9 mouse cellular contexts compared by ENCODE assay signal in the genomic region with DNA sequence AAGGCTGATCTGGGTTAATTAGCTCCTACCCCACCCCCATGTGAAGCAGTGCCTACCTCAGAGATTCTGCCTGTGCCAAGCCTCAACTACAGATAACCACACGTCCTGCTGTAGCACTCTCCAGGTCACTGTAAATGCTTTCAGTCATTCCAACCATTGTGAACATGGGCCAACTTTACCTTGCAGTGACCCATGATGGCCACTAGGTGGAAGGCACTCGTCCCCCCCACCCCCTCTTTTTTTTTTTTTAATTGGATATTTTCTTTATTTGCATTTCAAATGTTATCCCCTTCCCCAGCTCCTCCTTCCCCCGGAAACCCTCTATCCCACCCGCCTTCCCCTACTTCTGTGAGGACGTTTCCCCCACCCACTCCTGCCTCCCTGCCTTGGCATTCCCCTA. TPM values are rescaled to one million over a fixed set of nuclear protein-coding genes. Genes with fewer than 3 reads are reported as not detected.
DNase-seq lines count a peak whose midpoint lies in the region; ATAC-seq and TF ChIP-seq lines count a peak whose summit lies in the region.
"Had no signal": no experiment of that assay in that cellular context is flagged by ENCODE, and none has a peak within 500 bp of the region (broad histone marks: within the 10 kb centered on the region; RNA-seq: fewer than 3 reads in every experiment).

No protein-coding gene starts in this region.

- no peaks in the 10 kb centered on the region for H3K4me1 ChIP-seq in kidney, adult 2 months (ENCODE audit: control insufficient read depth, insufficient read depth, low read length)
- peaks cover 0 to 3% of the 10 kb centered on the region in 2 experiments; a peak in 1 of 4 replicates for H3K4me1 ChIP-seq in ES-E14 (ENCODE audit: control insufficient read depth in 2 of 2, insufficient read depth in 2 of 2, low read length in 2 of 2, poor library complexity in 1 of 2)
- H3K4me1 ChIP-seq in liver, embryonic 16.5 days (ENCODE audit: control insufficient read depth, low read depth, low read length), result no peaks in the 10 kb centered on the region; the same call in none of the 2 replicates

- ATAC-seq in liver, embryonic 16.5 days (ENCODE audit: low read depth), result peak; percentile 32; the same call in 1 of the 2 replicates

- no peaks in the 10 kb centered on the region for H3K9me3 ChIP-seq in ES-E14 (ENCODE audit: control insufficient read depth, insufficient read depth, low read depth, low read length)
- no peaks in the 10 kb centered on the region for H3K9me3 ChIP-seq in liver, embryonic 16.5 days (replicated peaks; ENCODE audit: control insufficient read depth, low read length)
- H3K9me3 ChIP-seq: heart, embryonic 13.5 days had no signal

- no peaks in the 10 kb centered on the region for H3K36me3 ChIP-seq in kidney, adult 2 months (ENCODE audit: control insufficient read depth, insufficient read depth, low read length)
- H3K36me3 ChIP-seq in ES-E14 (ENCODE audit: control insufficient read depth, insufficient read depth, low read length, poor library complexity, severe bottlenecking), result peaks cover 14% of the 10 kb centered on the region; the same call in 1 of the 2 replicates
- H3K36me3 ChIP-seq in liver, embryonic 16.5 days (ENCODE audit: control insufficient read depth, insufficient read depth), result peaks cover 12% of the 10 kb centered on the region; the same call in 1 of the 2 replicates

- WGBS in kidney, adult 2 months, result 9% methylated on average over 5 of the region's 5 CpGs
- 5% methylated on average over 5 of the region's 5 CpGs for WGBS in liver, embryonic 16.5 days (ENCODE audit: insufficient replicate concordance)

- TF ChIP-seq POLR2A in kidney, adult 2 months (IDR thresholded peaks at IDR 0.05; ENCODE audit: low read depth, low read length), result no peak

- no peak overlapping the region for H3K27ac ChIP-seq in kidney, adult 2 months (ENCODE audit: insufficient read depth, low read depth, low read length)
- no peak overlapping the region for H3K27ac ChIP-seq in ES-E14 (ENCODE audit: insufficient read depth, low read depth, low read length, poor library complexity, severe bottlenecking)
- H3K27ac ChIP-seq in liver, embryonic 16.5 days (ENCODE audit: low read length), result no peak overlapping the region
- H3K27ac ChIP-seq: heart, embryonic 13.5 days had no signal

- no peak overlapping the region for H3K4me3 ChIP-seq in kidney, adult 2 months (ENCODE audit: insufficient read depth, low read depth, low read length)
- no peak overlapping the region for H3K4me3 ChIP-seq in ES-E14 (ENCODE audit: insufficient read depth in 1 of 2, low read depth in 1 of 2, low read length in 2 of 2, poor library complexity in 1 of 2, severe bottlenecking in 1 of 2)
- no peak overlapping the region for H3K4me3 ChIP-seq in liver, embryonic 16.5 days (ENCODE audit: low read depth, low read length)
- H3K4me3 ChIP-seq: heart, embryonic 13.5 days had no signal

- no peak overlapping the region; the same call in 1 of the 2 replicates for H3K9ac ChIP-seq in ES-E14 (ENCODE audit: insufficient read depth, low read depth, low read length, poor library complexity, severe bottlenecking)
- no peak overlapping the region for H3K9ac ChIP-seq in liver, embryonic 16.5 days (ENCODE audit: low read depth, low read length)
- H3K9ac ChIP-seq: heart, embryonic 13.5 days had no signal

- TF ChIP-seq CTCF in kidney, adult 2 months (conservative IDR thresholded peaks at IDR 0.05; ENCODE audit: insufficient read depth, insufficient read length, low read depth, low read length), result peak; percentile 61

- in situ Hi-C loops in ES-E14 (cut with MboI; ENCODE audit: low sequenced_read_pairs in 2 of 2, unreplicated experiment in 2 of 2), result no loop called here

- peak; percentile 30 for DNase-seq in kidney, adult 2 months
- DNase-seq in kidney, adult 11 months, result no peak
- DNase-seq in ES-E14 (ENCODE audit: low read depth, low spot score), result no peak
- peak; percentile 8 for DNase-seq in c-Kit-negative CD71-positive TER-119-positive erythroid progenitor cells, embryonic 14.5 days (ENCODE audit: low read depth, low spot score)
- DNase-seq in gastrocnemius, postnatal 10 days, result no peak
- no peak for DNase-seq in adrenal gland, postnatal 36 days
- no peak for DNase-seq in cerebellum, adult 9-11 months

- H3K27me3 ChIP-seq in kidney, adult 2 months (replicated peaks; ENCODE audit: control insufficient read depth, insufficient read depth, low read length), result no peaks in the 10 kb centered on the region
- no peaks in the 10 kb centered on the region for H3K27me3 ChIP-seq in liver, embryonic 16.5 days (ENCODE audit: control insufficient read depth, insufficient read depth, low read depth, low read length)
- H3K27me3 ChIP-seq: heart, embryonic 13.5 days had no signal

- H3K4me2 ChIP-seq in liver, embryonic 16.5 days (ENCODE audit: low read depth, low read length), result no peak overlapping the region
- H3K4me2 ChIP-seq: heart, embryonic 13.5 days had no signal

TF ChIP-seq in ES-E14, 5 proteins besides CTCF, POLR2A, EP300 and RAD21:
- TF ChIP-seq ZNF384 (IDR thresholded peaks at IDR 0.05; ENCODE audit: low read depth, low read length) (peak; percentile 97), CHD2 (IDR thresholded peaks at IDR 0.05; ENCODE audit: low read depth, low read length) (no peak), HCFC1 (IDR thresholded peaks at IDR 0.05; ENCODE audit: borderline replicate concordance, insufficient read depth, low read length) (no peak), MAFK (IDR thresholded peaks at IDR 0.05; ENCODE audit: insufficient read depth, low read depth, low read length) (no peak)

RNA-seq across cellular contexts. Expression of a gene that starts 2.0 kb away (rescaled TPM):
- polyA plus RNA-seq in kidney, adult 2 months (2012; rRNA removed), result not detected in 2 replicates
- not detected in 2 replicates for total RNA-seq in ES-E14 (2012; rRNA removed)
- not detected in 2 replicates for polyA plus RNA-seq in liver, embryonic 16.5 days (2015; fragmentation: Nextera tagmentation; extraction: Ambion mirVana)
- total RNA-seq in gastrocnemius, postnatal 10 days (2021), result not detected
- not detected for total RNA-seq in adrenal gland, postnatal 36 days (2021)
- polyA plus RNA-seq: heart, embryonic 13.5 days had no signal

RNA-seq across cellular contexts. Expression of a gene that starts 17.1 kb away (rescaled TPM):
- polyA plus RNA-seq in kidney, adult 2 months (2012; rRNA removed), result 35.3 and 43.5 TPM in 2 replicates
- 1.8 and 2.4 TPM in 2 replicates for total RNA-seq in ES-E14 (2012; rRNA removed)
- polyA plus RNA-seq in liver, embryonic 16.5 days (2015; fragmentation: Nextera tagmentation; extraction: Ambion mirVana), result 6.1 and 6.9 TPM in 2 replicates
- total RNA-seq in gastrocnemius, postnatal 10 days (2021), result 10 to 100 TPM; 16.3 to 24.5 TPM
- 10 to 100 TPM; 35.9 to 61.1 TPM for total RNA-seq in adrenal gland, postnatal 36 days (2021)

RNA-seq across cellular contexts. Expression of a gene that starts 30.3 kb away (rescaled TPM):
- polyA plus RNA-seq in kidney, adult 2 months (2012; rRNA removed), result 13.7 TPM in 2 replicates
- total RNA-seq in ES-E14 (2012; rRNA removed), result 33.9 and 36.0 TPM in 2 replicates
- 6.7 and 6.9 TPM in 2 replicates for polyA plus RNA-seq in liver, embryonic 16.5 days (2015; fragmentation: Nextera tagmentation; extraction: Ambion mirVana)
- 10 to 100 TPM; 12.5 to 16.5 TPM for total RNA-seq in gastrocnemius, postnatal 10 days (2021)
- 10 to 100 TPM; 45.8 to 50.9 TPM for total RNA-seq in adrenal gland, postnatal 36 days (2021)

RNA-seq across cellular contexts. Expression of a gene that starts 35.3 kb away (rescaled TPM):
- polyA plus RNA-seq in kidney, adult 2 months (2012; rRNA removed), result 5.1 and 6.5 TPM in 2 replicates
- total RNA-seq in ES-E14 (2012; rRNA removed), result 70.9 and 77.6 TPM in 2 replicates
- polyA plus RNA-seq in liver, embryonic 16.5 days (2015; fragmentation: Nextera tagmentation; extraction: Ambion mirVana), result 13.9 and 14.3 TPM in 2 replicates
- total RNA-seq in gastrocnemius, postnatal 10 days (2021), result 10 to 100 TPM; 17.3 to 22.8 TPM
- total RNA-seq in adrenal gland, postnatal 36 days (2021), result 10 to 100 TPM; 27.1 to 29.4 TPM

Comparison
In these comparisons a context has a peak if more than half of its experiments do, and no peak if none do; other contexts are left out.
1. DNase-seq: peak in kidney, adult 2 months (single experiment) and c-Kit-negative CD71-positive TER-119-positive erythroid progenitor cells, embryonic 14.5 days (single experiment); none in kidney, adult 11 months (single experiment), ES-E14 (single experiment), gastrocnemius, postnatal 10 days (single experiment), adrenal gland, postnatal 36 days (0 of 2) and cerebellum, adult 9-11 months (single experiment).